Mouse (Mus musculus): ENCODE data around the gene Trim8.

DNA sequence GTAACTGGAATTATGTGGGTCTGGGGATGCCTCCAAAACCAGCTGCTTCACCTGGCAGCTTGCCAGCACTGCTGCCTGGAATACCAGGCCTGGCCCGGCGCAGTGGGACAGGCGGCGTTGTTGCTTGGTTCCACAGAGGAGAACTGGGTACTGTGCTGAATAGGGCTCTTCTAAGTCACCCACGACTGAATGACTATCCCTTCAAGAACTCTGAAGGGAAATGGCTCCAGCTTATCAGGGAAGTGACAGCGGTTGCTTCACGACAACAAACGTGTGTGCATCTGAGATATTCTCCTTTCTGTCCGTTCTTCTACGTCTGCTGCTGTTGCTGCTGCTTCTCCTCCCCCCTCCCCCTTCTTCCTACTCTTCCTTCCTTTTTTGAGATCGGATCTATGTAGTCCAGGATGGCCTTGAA lies 52.0 kb downstream of the Trim8 start:
- no peak for TF ChIP-seq CTCF (conservative IDR thresholded peaks at IDR 0.05 in 1 of 2, IDR thresholded peaks at IDR 0.05 in 1 of 2; ENCODE audit: low read depth in 2 of 2, low read length in 2 of 2)
- TF ChIP-seq JUND (conservative IDR thresholded peaks at IDR 0.05; ENCODE audit: low read depth, low read length): no peak
- TF ChIP-seq EP300 (IDR thresholded peaks at IDR 0.05; ENCODE audit: low read length): no peak
- no peak for TF ChIP-seq ZC3H11A (IDR thresholded peaks at IDR 0.05; ENCODE audit: low read depth, low read length)
- TF ChIP-seq POLR2A (IDR thresholded peaks at IDR 0.05; ENCODE audit: low read depth, low read length): no peak
- no peak for TF ChIP-seq TCF12 (IDR thresholded peaks at IDR 0.05; ENCODE audit: low read depth, low read length)
- no peak for TF ChIP-seq TBP (conservative IDR thresholded peaks at IDR 0.05; ENCODE audit: low read depth, low read length)
- TF ChIP-seq MAX (IDR thresholded peaks at IDR 0.05; ENCODE audit: low read length): no peak
- no peak for TF ChIP-seq HCFC1 (IDR thresholded peaks at IDR 0.05; ENCODE audit: low read depth, low read length)
- no peak for TF ChIP-seq ZNF384 (IDR thresholded peaks at IDR 0.05; ENCODE audit: low read depth, low read length)
